Mouse (Mus musculus): Measurements from ENCODE around the gene Col6a6. TPM values are rescaled to one million over a fixed set of nuclear protein-coding genes. Genes with fewer than 3 reads are reported as not detected.

The Col6a6 gene
- polyA plus RNA-seq, 1 experiment from 2014 or later, result 0.41 TPM

DNA sequence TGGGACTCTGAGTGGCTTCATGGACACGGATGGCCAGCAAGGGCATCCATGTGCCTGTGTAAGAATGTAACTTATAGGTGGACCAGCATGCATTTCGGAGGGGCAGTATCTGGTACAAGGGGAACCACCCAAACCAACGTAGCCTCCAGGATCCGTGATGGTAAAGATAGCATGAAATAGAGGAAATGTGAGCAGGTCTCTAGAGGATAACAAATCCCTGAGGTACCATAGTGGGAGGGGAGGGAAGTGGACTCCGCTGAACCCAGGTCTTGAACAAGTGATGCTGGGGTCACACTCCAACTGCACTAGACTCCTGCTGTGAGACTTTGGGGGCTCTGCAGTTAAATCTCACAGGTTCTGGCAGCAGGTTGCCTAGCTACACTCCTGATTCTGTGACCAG, 27.7 kb downstream of the Col6a6 start:
- ATAC-seq (ENCODE audit: insufficient number of reproducible peaks, insufficient read depth, low FRiP score, low TSS enrichment, low read depth), result no peak
- H3K4me1 ChIP-seq, result peaks cover 15% of the 10 kb centered on the region
- 80% methylated on average over 5 of the region's 5 CpGs for WGBS
- H3K36me3 ChIP-seq, result no peaks in the 10 kb centered on the region
- H3K9me3 ChIP-seq, result no peaks in the 10 kb centered on the region
- no peak overlapping the region for H3K4me2 ChIP-seq
- H3K4me3 ChIP-seq, result no peak overlapping the region
- no peak overlapping the region for H3K27ac ChIP-seq
- no peaks in the 10 kb centered on the region for H3K27me3 ChIP-seq
- H3K9ac ChIP-seq, result no peak overlapping the region

DNA sequence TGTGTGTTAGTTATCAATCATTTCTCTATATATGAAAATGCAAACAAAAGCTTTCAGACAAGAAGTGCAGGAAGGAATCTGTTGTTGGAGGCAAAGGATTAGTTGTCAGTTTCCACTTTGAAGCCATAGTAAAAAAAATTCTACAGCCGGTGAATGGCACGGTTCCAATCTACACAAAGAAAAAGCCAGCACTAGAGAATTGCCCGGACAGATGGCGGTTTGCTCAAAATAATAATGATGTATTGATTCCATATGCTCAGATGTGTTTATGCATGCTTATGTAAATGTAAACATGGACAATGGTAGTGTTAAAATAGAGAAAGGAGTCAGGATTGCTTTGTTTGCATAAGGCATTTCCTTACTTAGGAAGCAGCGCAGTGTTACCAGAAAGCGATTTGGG, 31.8 kb downstream of the Col6a6 start:
- Histone ChIP-seq H3K27me3 (no peaks in the 10 kb centered on the region), H3K4me3 (no peak overlapping the region), H3K36me3 (no peaks in the 10 kb centered on the region), H3K4me1 (peaks cover 15% of the 10 kb centered on the region), H3K27ac (0 out of 2 replicates have a peak overlapping the region, but pooled peaks have one; percentile 40), H3K9ac (no peak overlapping the region), H3K9me3 (no peaks in the 10 kb centered on the region), H3K4me2 (peak overlapping the region; percentile 31)
- WGBS, result 29% methylated on average over 6 of the region's 6 CpGs
- ATAC-seq (ENCODE audit: insufficient number of reproducible peaks, insufficient read depth, low FRiP score, low TSS enrichment, low read depth), result no peak

DNA sequence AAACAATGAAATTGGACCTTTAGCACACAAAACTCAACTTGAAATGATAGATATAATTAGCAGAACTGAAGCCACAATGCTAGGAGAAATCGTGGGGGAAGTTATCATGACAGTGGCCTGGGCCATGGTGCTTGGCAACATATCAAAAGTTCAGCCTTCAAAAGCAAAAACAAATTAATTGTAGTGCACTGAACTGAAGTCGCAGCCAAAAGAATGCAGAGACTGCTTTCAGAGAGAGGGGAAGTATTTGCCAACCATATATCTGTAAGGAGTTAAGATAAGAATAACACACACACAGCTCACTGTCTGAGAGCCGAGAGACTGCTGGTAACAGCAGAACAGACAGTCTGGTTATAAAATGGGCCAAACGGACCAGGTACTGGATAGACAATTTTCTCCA, 33.0 kb downstream of the Col6a6 start:
- Histone ChIP-seq H3K27me3 (no peaks in the 10 kb centered on the region), H3K4me3 (no peak overlapping the region), H3K4me1 (peaks cover 15% of the 10 kb centered on the region), H3K4me2 (no peak overlapping the region), H3K36me3 (no peaks in the 10 kb centered on the region), H3K9ac (no peak overlapping the region), H3K9me3 (no peaks in the 10 kb centered on the region), H3K27ac (no peak overlapping the region)
- ATAC-seq (ENCODE audit: insufficient number of reproducible peaks, insufficient read depth, low FRiP score, low TSS enrichment, low read depth), result no peak
- WGBS, result 55% methylated on average over 4 of the region's 4 CpGs

DNA sequence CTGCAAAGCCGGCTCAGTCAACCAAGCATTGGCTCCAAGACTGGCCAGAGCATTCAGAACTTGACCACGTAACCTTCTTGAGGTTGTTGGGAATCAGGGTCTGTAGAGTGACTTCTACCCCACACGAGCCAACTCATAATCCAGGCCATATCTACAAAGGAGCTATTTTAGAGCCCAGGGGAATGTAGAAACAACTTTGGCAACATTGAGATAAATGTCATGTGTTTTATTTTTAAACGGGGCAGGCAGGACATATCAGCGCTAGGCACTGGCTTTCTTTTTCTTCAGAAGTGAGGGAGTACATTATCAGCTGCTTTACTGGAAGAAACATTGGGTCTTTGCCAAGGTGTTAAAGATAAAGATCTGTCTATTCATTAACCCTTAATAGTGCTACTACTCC, 36.1 kb downstream of the Col6a6 start:
- WGBS, result 74% methylated on average over 5 of the region's 5 CpGs
- no peak overlapping the region for H3K9ac ChIP-seq

DNA sequence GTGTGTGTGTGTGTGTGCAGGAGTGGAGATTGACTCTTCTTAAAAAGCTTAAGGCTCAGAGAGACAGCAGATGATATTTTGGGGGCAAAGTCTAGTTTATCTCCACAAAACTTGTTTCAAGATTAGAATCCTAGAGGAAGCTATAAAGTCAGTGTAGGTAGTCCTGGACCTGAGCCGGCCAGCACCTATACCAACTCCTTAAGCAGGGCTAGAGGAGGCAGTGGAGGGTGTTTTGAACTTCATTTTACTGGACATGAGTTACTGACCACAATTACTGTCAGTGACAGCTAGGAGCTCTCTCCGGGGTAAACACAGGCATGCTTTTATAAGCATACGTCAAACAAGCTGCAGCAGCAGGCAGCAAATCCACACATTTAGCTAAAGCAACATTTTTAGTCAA, 39.8 kb downstream of the Col6a6 start:
- no peak overlapping the region for H3K27ac ChIP-seq
- no peak overlapping the region for H3K9ac ChIP-seq
- ATAC-seq (ENCODE audit: insufficient number of reproducible peaks, insufficient read depth, low FRiP score, low TSS enrichment, low read depth), result no peak
- 39% methylated on average over 3 of the region's 3 CpGs for WGBS
- no peak overlapping the region for H3K4me2 ChIP-seq
- H3K4me1 ChIP-seq, result peaks cover 7% of the 10 kb centered on the region; the same call in 1 of the 2 replicates
- H3K36me3 ChIP-seq, result no peaks in the 10 kb centered on the region
- H3K4me3 ChIP-seq, result no peak overlapping the region
- H3K27me3 ChIP-seq, result no peaks in the 10 kb centered on the region
- no peaks in the 10 kb centered on the region for H3K9me3 ChIP-seq

More for the DNA sequence above, 36.1 kb downstream of the Col6a6 start:
- Histone ChIP-seq H3K27me3 (no peaks in the 10 kb centered on the region), H3K9me3 (no peaks in the 10 kb centered on the region), H3K4me2 (no peak overlapping the region), H3K27ac (no peak overlapping the region), H3K36me3 (no peaks in the 10 kb centered on the region), H3K4me1 (peaks cover 19% of the 10 kb centered on the region), H3K4me3 (no peak overlapping the region)
- no peak for ATAC-seq (ENCODE audit: insufficient number of reproducible peaks, insufficient read depth, low FRiP score, low TSS enrichment, low read depth)

DNA sequence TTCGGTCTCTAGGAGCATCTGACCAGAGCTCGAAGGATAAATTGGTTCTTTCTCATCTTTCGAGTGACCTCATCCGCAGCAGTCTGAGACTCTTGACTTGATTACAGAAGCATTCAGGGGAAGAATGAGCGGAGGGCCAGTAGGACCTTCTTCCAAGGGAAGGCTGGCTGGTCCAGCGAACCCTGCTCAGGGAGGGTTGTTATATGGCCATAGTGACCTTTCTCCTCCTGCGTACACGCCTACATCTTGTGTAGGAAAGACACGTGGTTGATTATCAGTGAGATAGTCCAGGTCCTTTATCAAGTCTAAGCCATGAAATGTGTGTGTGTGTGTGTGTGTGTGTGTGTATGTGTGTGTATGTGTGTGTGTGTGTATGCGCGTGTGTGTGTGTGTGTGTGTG, 40.2 kb downstream of the Col6a6 start:
- WGBS, result 71% methylated on average over 9 of the region's 11 CpGs
- Histone ChIP-seq H3K9me3 (no peaks in the 10 kb centered on the region), H3K27me3 (no peaks in the 10 kb centered on the region), H3K4me1 (peaks cover 7% of the 10 kb centered on the region; the same call in 1 of the 2 replicates), H3K4me3 (no peak overlapping the region), H3K27ac (no peak overlapping the region), H3K4me2 (no peak overlapping the region), H3K36me3 (no peaks in the 10 kb centered on the region), H3K9ac (no peak overlapping the region)
- no peak for ATAC-seq (ENCODE audit: insufficient number of reproducible peaks, insufficient read depth, low FRiP score, low TSS enrichment, low read depth)

DNA sequence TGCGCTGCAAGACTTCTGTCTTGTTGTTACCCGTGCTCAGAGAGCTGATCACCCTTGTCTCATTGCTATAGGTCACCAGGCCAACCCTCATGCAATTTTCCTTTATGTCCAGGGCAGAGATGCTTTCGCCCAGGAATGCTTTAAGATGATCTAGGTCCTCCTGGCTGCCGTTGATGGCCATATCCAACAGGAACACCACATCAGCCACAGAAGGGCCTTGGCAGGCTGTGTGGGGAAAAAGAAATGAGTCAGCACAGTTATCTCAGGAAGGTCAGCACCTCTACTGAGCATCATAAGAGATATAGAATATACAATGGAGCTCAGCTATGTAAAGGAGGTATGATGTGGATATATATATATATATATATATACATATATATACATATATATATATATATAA, 43.9 kb downstream of the Col6a6 start:
- Histone ChIP-seq H3K27me3 (no peaks in the 10 kb centered on the region), H3K9ac (no peak overlapping the region), H3K36me3 (no peaks in the 10 kb centered on the region), H3K9me3 (no peaks in the 10 kb centered on the region), H3K4me1 (peaks cover 5% of the 10 kb centered on the region; the same call in 1 of the 2 replicates), H3K4me3 (no peak overlapping the region), H3K4me2 (no peak overlapping the region), H3K27ac (no peak overlapping the region)
- ATAC-seq (ENCODE audit: insufficient number of reproducible peaks, insufficient read depth, low FRiP score, low TSS enrichment, low read depth), result no peak
- WGBS, result 93% methylated on average over 4 of the region's 4 CpGs

DNA sequence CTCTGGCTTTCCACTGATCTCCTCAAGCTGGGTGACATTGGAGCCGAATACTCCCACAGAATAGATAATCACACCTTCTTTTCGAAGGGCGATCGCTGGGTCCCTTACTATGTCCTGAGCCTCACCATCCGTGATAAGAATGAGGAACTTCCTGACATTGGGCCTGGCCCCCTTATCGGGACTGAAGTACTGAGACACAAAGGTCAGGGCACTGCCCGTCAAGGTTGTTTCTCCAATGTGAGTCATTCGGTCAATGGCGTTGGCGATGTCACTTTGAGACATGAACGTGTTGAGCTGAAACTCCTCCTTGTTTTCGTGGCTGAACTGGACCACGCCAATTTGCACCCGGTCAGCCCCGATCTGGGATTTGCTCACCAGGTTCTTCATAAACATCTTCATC, 47.3 kb downstream of the Col6a6 start:
- H3K36me3 ChIP-seq, result no peaks in the 10 kb centered on the region
- H3K9ac ChIP-seq, result no peak overlapping the region
- no peak overlapping the region for H3K4me3 ChIP-seq
- WGBS, result 95% methylated on average over 15 of the region's 15 CpGs
- H3K4me1 ChIP-seq, result no peaks in the 10 kb centered on the region
- no peaks in the 10 kb centered on the region for H3K9me3 ChIP-seq
- H3K27ac ChIP-seq, result no peak overlapping the region
- no peaks in the 10 kb centered on the region for H3K27me3 ChIP-seq
- H3K4me2 ChIP-seq, result no peak overlapping the region
- no peak for ATAC-seq (ENCODE audit: insufficient number of reproducible peaks, insufficient read depth, low FRiP score, low TSS enrichment, low read depth)

DNA sequence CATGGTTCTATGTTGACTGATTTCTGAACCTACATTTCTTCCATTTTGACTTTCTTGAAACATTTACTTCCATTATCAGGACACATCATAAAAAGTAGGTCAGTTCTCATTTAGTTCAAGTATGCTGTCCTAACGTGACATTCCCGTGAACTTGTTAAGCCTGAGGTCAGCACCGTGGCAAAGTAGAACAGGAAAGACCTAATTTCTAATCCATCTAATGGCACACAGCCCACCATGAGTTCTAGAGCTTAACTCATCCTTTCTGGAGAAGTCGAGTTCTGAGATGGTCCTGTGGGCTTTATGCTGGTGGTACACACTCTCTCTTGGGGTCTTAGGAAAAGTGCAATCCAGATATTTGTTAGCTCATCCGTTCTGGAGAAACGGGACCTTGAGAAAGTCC, 49.2 kb downstream of the Col6a6 start:
- H3K4me3 ChIP-seq, result no peak overlapping the region
- no peak overlapping the region for H3K4me2 ChIP-seq
- peaks cover 6% of the 10 kb centered on the region for H3K4me1 ChIP-seq
- no peak overlapping the region for H3K27ac ChIP-seq
- H3K9ac ChIP-seq, result no peak overlapping the region
- H3K27me3 ChIP-seq, result no peaks in the 10 kb centered on the region
- ATAC-seq (ENCODE audit: insufficient number of reproducible peaks, insufficient read depth, low FRiP score, low TSS enrichment, low read depth), result no peak
- H3K9me3 ChIP-seq, result no peaks in the 10 kb centered on the region
- WGBS, result 87% methylated on average over 6 of the region's 6 CpGs
- no peaks in the 10 kb centered on the region for H3K36me3 ChIP-seq

DNA sequence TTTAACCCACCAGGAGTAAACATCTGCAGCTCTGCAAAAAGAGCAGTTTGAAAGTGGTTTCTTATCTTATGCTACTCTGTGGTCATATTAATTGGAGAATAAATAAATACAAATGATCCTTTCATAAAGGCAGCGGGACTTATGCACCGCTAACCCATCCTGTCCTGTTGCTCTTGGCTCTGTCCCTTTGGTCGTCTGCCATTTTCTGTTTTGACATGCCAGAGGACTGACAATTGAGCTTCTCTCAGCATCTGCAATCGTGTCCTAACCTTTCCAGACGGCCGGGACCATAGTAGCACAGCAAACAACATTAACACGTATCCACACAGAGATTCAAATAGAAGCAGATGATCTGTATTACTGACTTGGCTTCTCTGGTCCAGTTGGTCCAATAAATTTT, 53.1 kb downstream of the Col6a6 start:
- H3K4me2 ChIP-seq, result no peak overlapping the region
- WGBS, result 68% methylated on average over 7 of the region's 7 CpGs
- no peak for ATAC-seq (ENCODE audit: insufficient number of reproducible peaks, insufficient read depth, low FRiP score, low TSS enrichment, low read depth)
- no peak overlapping the region for H3K9ac ChIP-seq
- H3K27me3 ChIP-seq, result no peaks in the 10 kb centered on the region
- no peak overlapping the region for H3K4me3 ChIP-seq
- H3K9me3 ChIP-seq, result no peaks in the 10 kb centered on the region
- H3K27ac ChIP-seq, result no peak overlapping the region
- peaks cover 10% of the 10 kb centered on the region for H3K4me1 ChIP-seq
- no peaks in the 10 kb centered on the region for H3K36me3 ChIP-seq

DNA sequence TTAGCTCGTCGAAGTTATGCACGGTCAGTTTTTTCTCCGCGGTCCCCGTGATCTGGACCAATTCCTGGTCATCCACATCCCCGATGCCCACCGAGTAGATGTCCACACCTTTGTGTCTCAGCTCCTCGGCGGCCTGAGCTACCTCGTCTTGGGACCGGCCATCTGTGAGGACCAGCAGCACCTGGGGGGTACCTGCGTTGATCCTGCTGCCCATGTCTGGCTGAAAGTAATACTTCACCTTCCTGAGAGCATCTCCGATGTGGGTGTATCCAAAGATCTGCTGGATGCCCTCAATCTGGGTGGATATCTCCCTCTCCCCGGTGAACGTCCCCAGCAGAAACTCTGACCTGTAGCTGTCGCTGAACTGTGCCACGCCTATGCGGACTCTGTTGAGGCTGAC, 53.6 kb downstream of the Col6a6 start:
- Histone ChIP-seq H3K4me1 (peaks cover 10% of the 10 kb centered on the region), H3K36me3 (no peaks in the 10 kb centered on the region), H3K27me3 (no peaks in the 10 kb centered on the region), H3K27ac (no peak overlapping the region), H3K4me2 (no peak overlapping the region), H3K9me3 (no peaks in the 10 kb centered on the region), H3K4me3 (no peak overlapping the region), H3K9ac (no peak overlapping the region)
- ATAC-seq (ENCODE audit: insufficient number of reproducible peaks, insufficient read depth, low FRiP score, low TSS enrichment, low read depth), result no peak
- WGBS, result 90% methylated on average over 19 of the region's 19 CpGs

DNA sequence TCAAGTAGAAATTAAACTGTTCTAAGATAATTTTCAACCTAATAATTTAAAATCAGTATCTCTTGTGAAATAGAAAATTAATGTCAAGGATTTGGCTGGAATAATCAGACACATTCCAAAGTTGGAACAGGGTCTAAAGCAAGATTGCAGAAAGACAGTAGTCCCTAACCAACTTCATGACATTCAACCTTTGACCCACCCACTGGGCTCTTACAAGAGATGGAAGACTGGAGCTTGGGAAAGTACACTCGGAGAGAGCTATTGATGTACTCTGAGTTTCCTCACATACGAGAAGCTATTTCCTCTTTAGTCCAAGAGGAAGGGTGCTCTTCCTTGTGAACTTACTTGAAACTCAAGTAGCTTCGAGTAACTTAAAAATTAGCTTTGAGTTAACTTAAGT, 56.6 kb downstream of the Col6a6 start:
- no peak for ATAC-seq (ENCODE audit: insufficient number of reproducible peaks, insufficient read depth, low FRiP score, low TSS enrichment, low read depth)
- Histone ChIP-seq H3K36me3 (no peaks in the 10 kb centered on the region), H3K9me3 (no peaks in the 10 kb centered on the region), H3K9ac (no peak overlapping the region), H3K27me3 (no peaks in the 10 kb centered on the region), H3K4me3 (no peak overlapping the region), H3K4me2 (no peak overlapping the region), H3K27ac (no peak overlapping the region), H3K4me1 (peaks cover 10% of the 10 kb centered on the region)
- 75% methylated on average over 3 of the region's 3 CpGs for WGBS

DNA sequence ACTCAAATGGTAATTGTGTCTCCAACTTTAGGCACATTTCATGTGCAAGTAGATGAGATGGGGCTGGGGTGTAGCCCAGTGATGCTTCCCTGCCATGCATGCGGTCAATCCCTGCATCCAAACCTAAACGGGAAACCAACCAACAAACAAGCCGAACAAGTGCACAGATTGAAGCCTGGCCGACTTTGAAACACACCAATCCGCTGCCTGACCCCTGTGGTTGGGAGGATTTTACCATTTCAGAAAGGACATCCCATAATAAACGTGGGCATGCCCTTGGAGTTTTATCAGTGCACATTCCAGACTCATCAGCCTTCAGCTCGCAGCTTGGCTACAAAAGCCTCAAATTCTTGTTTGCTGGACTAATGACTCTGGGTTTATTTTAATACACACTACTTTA, 57.3 kb downstream of the Col6a6 start:
- H3K4me1 ChIP-seq, result peaks cover 10% of the 10 kb centered on the region
- WGBS, result 70% methylated on average over 7 of the region's 7 CpGs
- H3K36me3 ChIP-seq, result no peaks in the 10 kb centered on the region
- H3K9me3 ChIP-seq, result no peaks in the 10 kb centered on the region
- no peaks in the 10 kb centered on the region for H3K27me3 ChIP-seq
- H3K4me3 ChIP-seq, result no peak overlapping the region
- no peak overlapping the region for H3K27ac ChIP-seq
- ATAC-seq (ENCODE audit: insufficient number of reproducible peaks, insufficient read depth, low FRiP score, low TSS enrichment, low read depth), result no peak
- H3K9ac ChIP-seq, result no peak overlapping the region
- no peak overlapping the region for H3K4me2 ChIP-seq
